Mouse (Mus musculus) MEL (cell line): ENCODE results near the gene Trim32.

ENCODE experiments used
- CTCF ChIP-seq, 3 experiments: IDR thresholded peaks in 2 of 3; conservative IDR thresholded peaks in 1 of 3; 2 replicates each; pipeline ENCODE4 v1.5.1; 2011 to 2012; ENCODE audit warnings: low read length in 3 of 3, low read depth in 2 of 3, mild to moderate bottlenecking in 2 of 3, improper control_type of control experiment in 1 of 3, inconsistent platforms in 1 of 3, mixed read lengths in 1 of 3, moderate library complexity in 1 of 3; ENCODE audit not compliant: control insufficient read depth in 1 of 3, insufficient read depth in 1 of 3, poor library complexity in 1 of 3, severe bottlenecking in 1 of 3
- GATA1 ChIP-seq: IDR thresholded peaks from 2 replicates; pipeline ENCODE4 v1.6.1; 2011; ENCODE audit warnings: low read depth, low read length, improper control_type of control experiment
- MAX ChIP-seq: IDR thresholded peaks from 2 replicates; pipeline ENCODE4 v1.6.1; 2011; ENCODE audit warnings: low read length, improper control_type of control experiment
- USF1 ChIP-seq: IDR thresholded peaks from 2 replicates; pipeline ENCODE4 v1.6.1; 2014; ENCODE audit warnings: low read depth, mild to moderate bottlenecking, inconsistent platforms, low read length, improper control_type of control experiment, moderate library complexity

GRCm38 (mm10) chr4:65607184-65607631, 2.4 kb downstream of the Trim32 start:
- TF ChIP-seq GATA1 = peak; percentile 56
- TF ChIP-seq USF1 = no peak
- TF ChIP-seq MAX = no peak
- no peak for TF ChIP-seq CTCF (IDR thresholded peaks at IDR 0.05 in 2 of 3, conservative IDR thresholded peaks at IDR 0.05 in 1 of 3; ENCODE audit: control insufficient read depth in 1 of 3, insufficient read depth in 1 of 3, low read depth in 2 of 3, low read length in 3 of 3, poor library complexity in 1 of 3, severe bottlenecking in 1 of 3)
